Mouse (Mus musculus) embryonic facial prominence, embryonic 13.5 days (tissue): ENCODE measurements around the gene Birc2. TPM values are rescaled to one million over a fixed set of nuclear protein-coding genes. Genes with fewer than 3 reads are reported as not detected.
A peak's percentile ranks its signal among the peaks of the same experiment; 100 is the strongest.

Experiments used
- ATAC-seq: fragments of 200-750 bp; cut with Nextera tagmentation; 2 replicates; pipeline ENCODE4 v1.8.0; 2017; ENCODE audit warnings: low read depth; ENCODE audit not compliant: insufficient number of reproducible peaks, insufficient read depth, low FRiP score, low TSS enrichment
- H3K27ac ChIP-seq: fragments of 300-500 bp; sonication (generic); 2 replicates; pipeline ENCODE4 v1.5.1; 2015; ENCODE audit warnings: moderate library complexity, mild to moderate bottlenecking, inconsistent platforms
- H3K27me3 ChIP-seq: fragments of 300-500 bp; sonication (generic); 2 replicates; pipeline ENCODE4 v1.6.1; 2015; ENCODE audit warnings: mild to moderate bottlenecking, inconsistent platforms
- H3K36me3 ChIP-seq: fragments of 300-500 bp; sonication (generic); 2 replicates; pipeline ENCODE4 v1.6.1; 2015; ENCODE audit warnings: mild to moderate bottlenecking, inconsistent platforms
- H3K4me1 ChIP-seq: fragments of 300-500 bp; sonication (generic); 2 replicates; pipeline ENCODE4 v1.6.1; 2015; ENCODE audit warnings: inconsistent platforms
- H3K4me2 ChIP-seq: fragments of 300-500 bp; sonication (generic); 2 replicates; pipeline ENCODE4 v1.6.1; 2015; ENCODE audit warnings: moderate library complexity, mild to moderate bottlenecking, inconsistent platforms
- H3K4me3 ChIP-seq: fragments of 300-500 bp; sonication (generic); 2 replicates; pipeline ENCODE4 v1.5.1; 2015; ENCODE audit warnings: mild to moderate bottlenecking, inconsistent platforms
- H3K9ac ChIP-seq: fragments of 300-500 bp; sonication (generic); 2 replicates; pipeline ENCODE4 v1.6.1; 2015; ENCODE audit warnings: mild to moderate bottlenecking, inconsistent platforms
- H3K9me3 ChIP-seq: fragments of 300-500 bp; sonication (generic); 2 replicates; pipeline ENCODE4 v1.6.1; 2016; ENCODE audit warnings: inconsistent platforms
- WGBS: fragments of 180-500 bp; shearing (Covaris S2); methylation state at CpG from one replicate; pipeline ENCODE4 v1.1.7; 2015; ENCODE audit warnings: mixed read lengths; 5-methylcytosine and 5-hydroxymethylcytosine counted together
- polyA plus RNA-seq: library from polyadenylated mRNA; unstranded; fragments of >200 nt; fragmentation: Nextera tagmentation; extraction: Ambion mirVana; gene quantifications from 2 replicates; pipeline ENCODE4 v1.2.1, GENCODE M21; 2015

Gene Birc2
- polyA plus RNA-seq, 1 experiment from 2014 or later = 41.6 TPM

- ATAC-seq = no peak
- no peaks in the 10 kb centered on the region for H3K36me3 ChIP-seq
Measured at GRCm38 (mm10) chr9:7841221-7841620, 4.4 kb upstream of the Birc2 start.

GRCm38 (mm10) chr9:7837806-7838440, 1.1 kb upstream of the Birc2 start:
- H3K27me3 ChIP-seq = no peaks in the 10 kb centered on the region
- no peaks in the 10 kb centered on the region for H3K9me3 ChIP-seq
- no peak for ATAC-seq
- H3K36me3 ChIP-seq = peaks cover 17% of the 10 kb centered on the region
- peak overlapping the region; percentile 88 for H3K9ac ChIP-seq
- H3K4me3 ChIP-seq = peak overlapping the region; percentile 73
- 11% methylated on average over 14 of the region's 14 CpGs for WGBS
- peak overlapping the region; percentile 65 for H3K4me2 ChIP-seq
- H3K27ac ChIP-seq = peak overlapping the region; percentile 99
- peaks cover 10% of the 10 kb centered on the region for H3K4me1 ChIP-seq

More at GRCm38 (mm10) chr9:7841221-7841620, 4.4 kb upstream of the Birc2 start:
- Histone ChIP-seq H3K4me1 (no peaks in the 10 kb centered on the region), H3K27me3 (no peaks in the 10 kb centered on the region), H3K9ac (no peak overlapping the region), H3K9me3 (no peaks in the 10 kb centered on the region), H3K27ac (no peak overlapping the region; the same call in 1 of the 2 replicates), H3K4me2 (no peak overlapping the region), H3K4me3 (no peak overlapping the region)
- WGBS = 63% methylated on average over 6 of the region's 6 CpGs

GRCm38 (mm10) chr9:7836331-7836730, 533 bp downstream of the Birc2 start:
- H3K4me2 ChIP-seq = peak overlapping the region; percentile 65
- peak overlapping the region; percentile 73 for H3K4me3 ChIP-seq
- H3K9ac ChIP-seq = peak overlapping the region; percentile 88
- H3K36me3 ChIP-seq = peaks cover 22% of the 10 kb centered on the region
- no peaks in the 10 kb centered on the region for H3K9me3 ChIP-seq
- no peaks in the 10 kb centered on the region for H3K27me3 ChIP-seq
- ATAC-seq = peak; percentile 46
- peaks cover 10% of the 10 kb centered on the region for H3K4me1 ChIP-seq
- peak overlapping the region; percentile 99 for H3K27ac ChIP-seq
- WGBS = under 1% methylated on average over 16 of the region's 16 CpGs

- no peak overlapping the region for H3K4me3 ChIP-seq
- H3K27me3 ChIP-seq = no peaks in the 10 kb centered on the region
- H3K4me2 ChIP-seq = peak overlapping the region; percentile 65; the same call in 1 of the 2 replicates
Measured at GRCm38 (mm10) chr9:7835302-7835701, 1.6 kb downstream of the Birc2 start.

GRCm38 (mm10) chr9:7833421-7833820, 3.4 kb downstream of the Birc2 start:
- WGBS = 91% methylated on average over 6 of the region's 6 CpGs
- ATAC-seq = no peak
- H3K4me3 ChIP-seq = no peak overlapping the region; the same call in 1 of the 2 replicates

More at GRCm38 (mm10) chr9:7835302-7835701, 1.6 kb downstream of the Birc2 start:
- Histone ChIP-seq H3K9ac (no peak overlapping the region), H3K9me3 (no peaks in the 10 kb centered on the region), H3K27ac (no peak overlapping the region), H3K4me1 (peaks cover 10% of the 10 kb centered on the region), H3K36me3 (peaks cover 22% of the 10 kb centered on the region)
- WGBS = 86% methylated on average over 1 of the region's 1 CpGs
- no peak for ATAC-seq

GRCm38 (mm10) chr9:7829531-7830528, 7.0 kb downstream of the Birc2 start:
- no peak overlapping the region for H3K4me3 ChIP-seq
- no peak overlapping the region for H3K9ac ChIP-seq
- peak overlapping the region; percentile 41; the same call in 1 of the 2 replicates for H3K4me2 ChIP-seq
- peaks cover 48% of the 10 kb centered on the region for H3K36me3 ChIP-seq
- no peaks in the 10 kb centered on the region for H3K9me3 ChIP-seq
- no peak overlapping the region for H3K27ac ChIP-seq
- 82% methylated on average over 9 of the region's 9 CpGs for WGBS
- H3K27me3 ChIP-seq = no peaks in the 10 kb centered on the region
- no peak for ATAC-seq
- peaks cover 13% of the 10 kb centered on the region for H3K4me1 ChIP-seq

More at GRCm38 (mm10) chr9:7833421-7833820, 3.4 kb downstream of the Birc2 start:
- no peaks in the 10 kb centered on the region for H3K9me3 ChIP-seq
- peaks cover 13% of the 10 kb centered on the region for H3K4me1 ChIP-seq
- no peak overlapping the region for H3K27ac ChIP-seq
- H3K9ac ChIP-seq = no peak overlapping the region
- peak overlapping the region; percentile 28; the same call in 1 of the 2 replicates for H3K4me2 ChIP-seq
- no peaks in the 10 kb centered on the region for H3K27me3 ChIP-seq
- peaks cover 31% of the 10 kb centered on the region for H3K36me3 ChIP-seq

- Histone ChIP-seq H3K9ac (no peak overlapping the region), H3K4me2 (no peak overlapping the region), H3K36me3 (peaks cover 43% of the 10 kb centered on the region), H3K27me3 (no peaks in the 10 kb centered on the region), H3K27ac (no peak overlapping the region), H3K4me1 (peaks cover 9% of the 10 kb centered on the region), H3K9me3 (no peaks in the 10 kb centered on the region), H3K4me3 (no peak overlapping the region)
- WGBS = 93% methylated on average over 4 of the region's 4 CpGs
- no peak for ATAC-seq
Measured at GRCm38 (mm10) chr9:7828706-7829105, 8.2 kb downstream of the Birc2 start.

- H3K27ac ChIP-seq = no peak overlapping the region
- H3K4me1 ChIP-seq = no peaks in the 10 kb centered on the region
- no peak overlapping the region for H3K4me2 ChIP-seq
- H3K36me3 ChIP-seq = peaks cover 54% of the 10 kb centered on the region
- no peaks in the 10 kb centered on the region for H3K27me3 ChIP-seq
- H3K9me3 ChIP-seq = no peaks in the 10 kb centered on the region
- 89% methylated on average over 5 of the region's 5 CpGs for WGBS
- ATAC-seq = no peak
- no peak overlapping the region for H3K9ac ChIP-seq
- no peak overlapping the region for H3K4me3 ChIP-seq
Measured at GRCm38 (mm10) chr9:7824916-7825315, 11.9 kb downstream of the Birc2 start.

- Histone ChIP-seq H3K27ac (no peak overlapping the region), H3K4me1 (no peaks in the 10 kb centered on the region), H3K9ac (no peak overlapping the region), H3K4me3 (no peak overlapping the region), H3K9me3 (no peaks in the 10 kb centered on the region), H3K27me3 (no peaks in the 10 kb centered on the region), H3K36me3 (peaks cover 67% of the 10 kb centered on the region), H3K4me2 (no peak overlapping the region)
- 83% methylated on average over 3 of the region's 3 CpGs for WGBS
- ATAC-seq = no peak
Measured at GRCm38 (mm10) chr9:7822758-7823157, 14.1 kb downstream of the Birc2 start.

- H3K4me2 ChIP-seq = no peak overlapping the region
- ATAC-seq = no peak
- WGBS = 59% methylated on average over 5 of the region's 5 CpGs
Measured at GRCm38 (mm10) chr9:7805101-7805506, 31.8 kb downstream of the Birc2 start.

GRCm38 (mm10) chr9:7798555-7798954, 38.3 kb downstream of the Birc2 start:
- WGBS = 88% methylated on average over 3 of the region's 3 CpGs
- no peak overlapping the region for H3K27ac ChIP-seq
- H3K4me3 ChIP-seq = no peak overlapping the region
- ATAC-seq = no peak
- no peaks in the 10 kb centered on the region for H3K9me3 ChIP-seq
- no peaks in the 10 kb centered on the region for H3K27me3 ChIP-seq
- H3K4me2 ChIP-seq = no peak overlapping the region
- peaks cover 8% of the 10 kb centered on the region for H3K36me3 ChIP-seq
- H3K4me1 ChIP-seq = no peaks in the 10 kb centered on the region
- no peak overlapping the region for H3K9ac ChIP-seq

More at GRCm38 (mm10) chr9:7805101-7805506, 31.8 kb downstream of the Birc2 start:
- H3K27me3 ChIP-seq = no peaks in the 10 kb centered on the region
- H3K27ac ChIP-seq = no peak overlapping the region
- no peaks in the 10 kb centered on the region for H3K4me1 ChIP-seq
- no peak overlapping the region for H3K9ac ChIP-seq
- H3K9me3 ChIP-seq = no peaks in the 10 kb centered on the region; the same call in 1 of the 2 replicates
- no peaks in the 10 kb centered on the region for H3K36me3 ChIP-seq
- no peak overlapping the region for H3K4me3 ChIP-seq
